Mouse (Mus musculus): ENCODE data around the gene Ift20. TPM values are rescaled to one million over a fixed set of nuclear protein-coding genes. Genes with fewer than 3 reads are reported as not detected.
"Not testable (repeated sequence)": the region's sequence is repeated elsewhere in the genome, so short reads cannot be mapped to it uniquely, and the experiment has no call there.

Ift20 gene
- polyA plus RNA-seq, 1 experiment: 100 TPM

DNA sequence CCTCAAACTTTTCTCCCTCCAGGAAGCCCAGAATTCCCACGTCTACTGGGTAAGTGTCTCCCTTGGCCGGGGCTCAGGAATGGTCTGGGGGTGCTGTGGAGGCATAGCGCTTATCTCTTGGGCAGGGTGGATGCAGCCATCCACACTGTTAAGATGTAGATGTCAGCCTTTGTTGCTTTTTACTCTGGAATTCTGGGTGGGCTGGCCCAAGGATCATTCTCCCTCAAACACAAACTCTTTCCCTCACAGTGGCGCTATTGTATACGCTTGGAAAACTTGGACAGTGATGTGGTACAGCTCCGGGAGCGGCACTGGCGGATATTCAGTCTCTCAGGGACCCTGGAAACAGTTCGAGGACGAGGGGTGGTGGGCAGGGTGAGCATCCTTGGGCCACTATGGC lies 17.2 kb upstream of the Ift20 start:
- H3K4me3 ChIP-seq (ENCODE audit: insufficient read depth, low read length): no peak overlapping the region
- H3K27ac ChIP-seq (ENCODE audit: insufficient read depth, low read length): no peak overlapping the region
- H3K4me1 ChIP-seq (ENCODE audit: control insufficient read depth, insufficient read depth, low read length): no peaks in the 10 kb centered on the region
- TF ChIP-seq CTCF (IDR thresholded peaks at IDR 0.05; ENCODE audit: extremely low read depth, insufficient read depth, low read length): no peak
- no peak for TF ChIP-seq POLR2A (IDR thresholded peaks at IDR 0.05; ENCODE audit: extremely low read depth, insufficient read depth, low read length)

DNA sequence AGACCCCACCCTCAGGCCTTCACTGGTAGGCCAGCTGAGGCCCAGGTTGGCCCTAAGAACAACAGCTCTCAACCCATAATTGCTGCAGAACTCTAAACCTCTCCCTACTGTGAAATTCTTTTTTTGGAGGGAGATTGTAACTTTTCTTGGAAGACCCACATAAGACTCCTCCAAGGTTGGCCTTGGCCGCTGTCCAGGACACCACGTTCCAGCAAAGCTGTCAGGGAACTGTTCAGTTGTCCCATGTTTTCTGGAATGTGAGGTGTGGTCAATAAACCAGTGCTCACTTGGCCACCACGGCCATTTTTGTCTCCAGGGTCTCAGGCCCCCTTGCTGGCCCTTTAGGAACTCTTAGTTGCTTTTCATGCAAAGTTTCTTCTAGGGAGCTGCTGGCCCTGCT lies 14.3 kb upstream of the Ift20 start:
- no peak for TF ChIP-seq POLR2A (IDR thresholded peaks at IDR 0.05; ENCODE audit: extremely low read depth, insufficient read depth, low read length)
- TF ChIP-seq CTCF (IDR thresholded peaks at IDR 0.05; ENCODE audit: extremely low read depth, insufficient read depth, low read length): no peak
- H3K27ac ChIP-seq (ENCODE audit: insufficient read depth, low read length): no peak overlapping the region
- no peaks in the 10 kb centered on the region for H3K4me1 ChIP-seq (ENCODE audit: control insufficient read depth, insufficient read depth, low read length)
- no peak overlapping the region for H3K4me3 ChIP-seq (ENCODE audit: insufficient read depth, low read length)

GRCm38 (mm10) chr11:78522481-78522997 lies 13.6 kb upstream of the Ift20 start:
- Histone ChIP-seq H3K4me1 (ENCODE audit: control insufficient read depth, insufficient read depth, low read length) (no peaks in the 10 kb centered on the region), H3K4me3 (ENCODE audit: insufficient read depth, low read length) (no peak overlapping the region), H3K27ac (ENCODE audit: insufficient read depth, low read length) (no peak overlapping the region)
- TF ChIP-seq CTCF (IDR thresholded peaks at IDR 0.05; ENCODE audit: extremely low read depth, insufficient read depth, low read length): 0 out of 2 replicates have a peak, but pooled peaks have one; percentile 16
- TF ChIP-seq POLR2A (IDR thresholded peaks at IDR 0.05; ENCODE audit: extremely low read depth, insufficient read depth, low read length): no peak

GRCm38 (mm10) chr11:78523241-78523955 lies 12.8 kb upstream of the Ift20 start:
- Histone ChIP-seq H3K27ac (ENCODE audit: insufficient read depth, low read length) (peak overlapping the region; percentile 70), H3K4me3 (ENCODE audit: insufficient read depth, low read length) (no peak overlapping the region), H3K4me1 (ENCODE audit: control insufficient read depth, insufficient read depth, low read length) (no peaks in the 10 kb centered on the region)
- no peak for TF ChIP-seq POLR2A (IDR thresholded peaks at IDR 0.05; ENCODE audit: extremely low read depth, insufficient read depth, low read length)
- no peak for TF ChIP-seq CTCF (IDR thresholded peaks at IDR 0.05; ENCODE audit: extremely low read depth, insufficient read depth, low read length)

- H3K4me1 ChIP-seq (ENCODE audit: control insufficient read depth, insufficient read depth, low read length): no peaks in the 10 kb centered on the region
- no peak overlapping the region for H3K27ac ChIP-seq (ENCODE audit: insufficient read depth, low read length)
- TF ChIP-seq POLR2A (IDR thresholded peaks at IDR 0.05; ENCODE audit: extremely low read depth, insufficient read depth, low read length) (no peak), CTCF (IDR thresholded peaks at IDR 0.05; ENCODE audit: extremely low read depth, insufficient read depth, low read length) (no peak)
- H3K4me3 ChIP-seq (ENCODE audit: insufficient read depth, low read length): no peak overlapping the region
These were observed 11.3 kb upstream of the Ift20 start for GRCm38 (mm10) chr11:78524838-78525237.

DNA sequence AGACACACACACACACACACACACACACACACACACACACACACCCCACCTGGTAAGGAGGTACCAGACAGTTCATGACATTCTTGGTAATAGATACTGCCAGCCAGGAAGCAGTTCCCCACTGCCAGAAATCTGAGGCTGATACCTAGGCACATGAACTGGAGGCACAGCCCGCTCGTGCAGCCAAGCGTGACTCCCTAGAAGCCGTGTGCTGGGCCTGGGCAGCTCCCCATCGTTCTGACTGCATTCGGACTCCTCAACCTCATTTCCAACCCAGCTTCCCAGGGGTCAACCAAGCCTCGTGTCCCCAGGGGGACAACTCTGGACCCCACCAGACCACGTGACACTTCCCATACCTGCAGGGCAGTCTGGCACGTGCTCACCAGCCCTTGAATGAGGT lies 7.4 kb upstream of the Ift20 start:
- no peak overlapping the region for H3K27ac ChIP-seq (ENCODE audit: insufficient read depth, low read length)
- H3K4me3 ChIP-seq (ENCODE audit: insufficient read depth, low read length): no peak overlapping the region
- TF ChIP-seq POLR2A (IDR thresholded peaks at IDR 0.05; ENCODE audit: extremely low read depth, insufficient read depth, low read length) (no peak), CTCF (IDR thresholded peaks at IDR 0.05; ENCODE audit: extremely low read depth, insufficient read depth, low read length) (no peak)
- H3K4me1 ChIP-seq (ENCODE audit: control insufficient read depth, insufficient read depth, low read length): no peaks in the 10 kb centered on the region

DNA sequence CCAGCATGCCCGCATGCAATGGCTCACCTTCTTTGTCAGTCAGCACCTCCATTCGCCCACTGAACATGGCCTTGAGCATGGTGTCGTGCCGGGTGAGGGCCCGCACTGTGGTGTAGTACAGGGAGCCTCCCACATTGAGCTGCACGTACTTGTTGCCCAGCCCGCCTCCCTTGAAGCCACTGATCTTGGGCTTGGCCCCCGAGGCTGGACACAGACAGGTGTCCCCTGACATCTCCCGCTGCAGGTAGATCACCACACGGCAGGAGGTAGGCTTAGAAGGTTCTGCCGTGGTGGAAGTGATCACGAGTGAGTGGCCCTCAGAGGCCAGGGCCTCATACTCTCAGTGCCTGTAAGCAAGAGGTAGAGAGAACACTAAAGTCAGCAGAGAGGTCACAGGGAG lies 6.2 kb upstream of the Ift20 start:
- H3K4me3 ChIP-seq (ENCODE audit: insufficient read depth, low read length): no peak overlapping the region
- peaks cover under 1% of the 10 kb centered on the region; the same call in 1 of the 2 replicates for H3K4me1 ChIP-seq (ENCODE audit: control insufficient read depth, insufficient read depth, low read length)
- H3K27ac ChIP-seq (ENCODE audit: insufficient read depth, low read length): no peak overlapping the region
- TF ChIP-seq POLR2A (IDR thresholded peaks at IDR 0.05; ENCODE audit: extremely low read depth, insufficient read depth, low read length) (no peak), CTCF (IDR thresholded peaks at IDR 0.05; ENCODE audit: extremely low read depth, insufficient read depth, low read length) (no peak)

- Histone ChIP-seq H3K4me1 (ENCODE audit: control insufficient read depth, insufficient read depth, low read length) (peaks cover 3% of the 10 kb centered on the region; the same call in 1 of the 2 replicates), H3K4me3 (ENCODE audit: insufficient read depth, low read length) (no peak overlapping the region), H3K27ac (ENCODE audit: insufficient read depth, low read length) (peak overlapping the region; percentile 15; the same call in 1 of the 2 replicates)
- TF ChIP-seq CTCF (IDR thresholded peaks at IDR 0.05; ENCODE audit: extremely low read depth, insufficient read depth, low read length) (no peak), POLR2A (IDR thresholded peaks at IDR 0.05; ENCODE audit: extremely low read depth, insufficient read depth, low read length) (no peak)
These were observed 5.1 kb upstream of the Ift20 start for GRCm38 (mm10) chr11:78531046-78531445.

GRCm38 (mm10) chr11:78531515-78531914 lies 4.6 kb upstream of the Ift20 start:
- not testable (repeated sequence) for H3K27ac ChIP-seq (ENCODE audit: insufficient read depth, low read length); H3K4me1 ChIP-seq (ENCODE audit: control insufficient read depth, insufficient read depth, low read length); H3K4me3 ChIP-seq (ENCODE audit: insufficient read depth, low read length)

DNA sequence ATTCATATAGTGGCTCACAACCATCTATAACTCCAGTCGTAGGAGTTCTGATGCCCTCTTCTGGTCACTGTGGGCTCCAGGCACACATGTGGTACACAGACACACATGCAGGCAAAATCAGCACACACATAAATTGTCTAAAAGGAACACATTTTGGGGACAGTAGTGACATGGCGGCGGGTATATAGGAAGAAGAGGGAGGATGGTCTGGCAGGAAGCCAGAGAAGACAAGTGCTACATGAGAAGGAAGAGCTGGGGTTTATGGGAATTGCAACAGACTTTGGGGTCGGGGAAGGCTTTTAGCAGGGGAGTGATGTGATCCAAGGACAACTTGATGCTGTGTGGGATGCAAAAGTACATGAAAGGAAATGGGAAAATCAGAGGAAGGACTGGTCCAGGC lies 1.6 kb upstream of the Ift20 start:
- TF ChIP-seq POLR2A (IDR thresholded peaks at IDR 0.05; ENCODE audit: extremely low read depth, insufficient read depth, low read length) (no peak), CTCF (IDR thresholded peaks at IDR 0.05; ENCODE audit: extremely low read depth, insufficient read depth, low read length) (no peak)
- Histone ChIP-seq H3K4me1 (ENCODE audit: control insufficient read depth, insufficient read depth, low read length) (peaks cover 5% of the 10 kb centered on the region; the same call in 1 of the 2 replicates), H3K27ac (ENCODE audit: insufficient read depth, low read length) (no peak overlapping the region), H3K4me3 (ENCODE audit: insufficient read depth, low read length) (no peak overlapping the region)
